19 mouse cellular contexts compared by ENCODE assay signal in the genomic region with DNA sequence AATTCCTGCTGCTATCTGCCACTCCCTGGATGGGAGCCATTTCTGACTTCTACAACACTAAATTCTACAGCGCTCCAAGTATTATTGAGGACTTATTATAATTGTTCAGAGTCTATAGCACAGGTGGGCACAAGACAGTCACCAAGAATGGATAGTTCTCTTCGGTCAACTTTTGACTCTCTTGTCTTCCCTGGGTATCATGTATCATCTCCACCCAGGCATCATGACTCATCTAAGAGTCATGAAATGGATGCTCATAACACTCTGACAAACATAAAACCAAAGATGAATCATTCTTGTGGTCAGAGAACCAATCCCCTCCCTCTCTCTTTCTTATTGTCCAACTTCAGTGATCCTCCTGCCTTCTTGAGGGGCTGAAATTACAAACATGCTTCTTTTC. TPM values are rescaled to one million over a fixed set of nuclear protein-coding genes. Genes with fewer than 3 reads are reported as not detected.
"Had no signal": no experiment of that assay in that cellular context is flagged by ENCODE, and none has a peak within 500 bp of the region (broad histone marks: within the 10 kb centered on the region; RNA-seq: fewer than 3 reads in every experiment).

No protein-coding gene starts in this region.

- H3K4me3 ChIP-seq: kidney, embryonic 15.5 days; left cerebral cortex, adult 2 months; limb, embryonic 12.5 days; midbrain, embryonic 12.5 days; neural tube, embryonic 15.5 days had no signal

- H3K9me3 ChIP-seq: kidney, embryonic 15.5 days; limb, embryonic 12.5 days; midbrain, embryonic 12.5 days; neural tube, embryonic 15.5 days had no signal

- DNase-seq: kidney, postnatal 25 days; lung, adult 18-20 months; right cerebral cortex, adult 18-20 months; right cerebral cortex, postnatal 25 days; spleen, adult 18-20 months; thymus, adult 18-20 months; thymus, postnatal 14 days had no signal

- H3K4me1 ChIP-seq: kidney, embryonic 15.5 days; limb, embryonic 12.5 days; midbrain, embryonic 12.5 days; neural tube, embryonic 15.5 days had no signal

- H3K27me3 ChIP-seq: kidney, embryonic 15.5 days; limb, embryonic 12.5 days; midbrain, embryonic 12.5 days; neural tube, embryonic 15.5 days had no signal

- H3K4me2 ChIP-seq: kidney, embryonic 15.5 days; limb, embryonic 12.5 days; midbrain, embryonic 12.5 days; neural tube, embryonic 15.5 days had no signal

- H3K36me3 ChIP-seq: kidney, embryonic 15.5 days; limb, embryonic 12.5 days; midbrain, embryonic 12.5 days; neural tube, embryonic 15.5 days had no signal

RNA-seq across cellular contexts. Expression of gene C9, which starts 47.3 kb away (rescaled TPM):
- total RNA-seq: layer of hippocampus, postnatal 25 days; left cerebral cortex, adult 2 months; left cerebral cortex, postnatal 25 days; megakaryocyte-erythroid progenitor cell, adult 5-6 weeks; midbrain, postnatal 0 days had no signal
- polyA plus RNA-seq: limb, embryonic 12.5 days; lung, embryonic 16.5 days; midbrain, postnatal 0 days; neural tube, embryonic 11.5 days; neural tube, embryonic 15.5 days; stomach, embryonic 14.5 days had no signal
